Mouse (Mus musculus): ENCODE measurements at regions not wholly inside any gene's neighbourhood (a gene's known extent, or its start where the extent isn't known, plus 50 kb on each side); places are given as distances from the start of the nearest gene placed in this dataset.

DNA sequence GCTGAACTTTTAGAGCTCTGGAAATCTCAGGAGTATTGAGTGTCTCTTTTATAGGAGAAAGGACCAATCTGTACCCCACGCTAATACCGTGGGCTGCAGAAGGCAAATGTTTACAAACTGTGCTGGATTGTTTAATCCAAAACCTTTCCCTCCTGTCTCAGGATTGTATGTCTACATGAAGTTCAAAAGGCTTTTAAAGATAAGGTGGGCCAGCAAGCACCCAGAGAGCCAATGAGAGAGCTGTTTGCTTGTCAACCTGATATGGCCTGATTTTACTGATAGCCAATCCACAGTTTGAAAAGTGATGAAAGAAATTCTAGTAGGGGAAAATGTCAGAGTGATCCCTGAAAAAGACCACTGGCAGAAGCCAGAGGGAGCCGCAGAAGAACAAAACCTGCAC is 305.8 kb downstream of the Inhba start:
- TF ChIP-seq POLR2A (IDR thresholded peaks at IDR 0.05; ENCODE audit: insufficient read length, low read depth) (no peak), MAX (IDR thresholded peaks at IDR 0.05; ENCODE audit: low read depth) (no peak)
- H3K4me3 ChIP-seq, result no peak overlapping the region
- no peak overlapping the region for H3K4me2 ChIP-seq (ENCODE audit: low read depth)
- no peak overlapping the region for H3ac ChIP-seq (ENCODE audit: control insufficient read depth, insufficient read length)
- no peaks in the 10 kb centered on the region for H3K79me2 ChIP-seq (ENCODE audit: control insufficient read depth, insufficient read depth)
- H3K36me3 ChIP-seq (ENCODE audit: control insufficient read depth, insufficient read depth), result no peaks in the 10 kb centered on the region
- H3K27me3 ChIP-seq (ENCODE audit: control insufficient read depth, insufficient read depth, insufficient read length), result no peaks in the 10 kb centered on the region

DNA sequence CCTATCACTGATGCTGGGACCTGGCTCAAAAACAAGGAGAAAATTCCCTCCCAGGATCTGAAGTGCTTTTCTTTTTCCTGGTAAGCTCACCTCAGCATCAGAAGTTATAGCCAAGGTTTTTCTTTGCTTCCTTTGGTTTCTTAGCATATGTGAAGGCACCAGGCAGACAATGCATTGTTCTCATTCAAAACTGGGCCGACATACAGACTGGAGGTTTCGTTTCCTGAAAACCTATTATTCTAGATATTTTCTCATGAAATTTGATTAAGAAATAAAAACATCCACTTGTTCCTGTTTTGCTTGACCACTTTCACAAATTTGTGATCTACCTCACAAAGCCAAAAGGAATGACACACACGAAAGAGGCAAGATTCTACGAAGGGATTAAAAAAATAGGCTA is 308.7 kb downstream of the Inhba start:
- Histone ChIP-seq H3K4me2 (ENCODE audit: low read depth) (no peak overlapping the region), H3K4me3 (no peak overlapping the region), H3K36me3 (ENCODE audit: control insufficient read depth, insufficient read depth) (no peaks in the 10 kb centered on the region), H3K27me3 (ENCODE audit: control insufficient read depth, insufficient read depth, insufficient read length) (no peaks in the 10 kb centered on the region), H3ac (ENCODE audit: control insufficient read depth, insufficient read length) (no peak overlapping the region), H3K79me2 (ENCODE audit: control insufficient read depth, insufficient read depth) (no peaks in the 10 kb centered on the region)
- TF ChIP-seq TCF3 (IDR thresholded peaks at IDR 0.05; ENCODE audit: insufficient read length, low read depth) (no peak), MAX (IDR thresholded peaks at IDR 0.05; ENCODE audit: low read depth) (no peak), POLR2A (IDR thresholded peaks at IDR 0.05; ENCODE audit: insufficient read length, low read depth) (no peak), POLR2AphosphoS2 (IDR thresholded peaks at IDR 0.05; ENCODE audit: insufficient read length, low read depth) (no peak), TCF12 (IDR thresholded peaks at IDR 0.05; ENCODE audit: insufficient read depth, poor library complexity, severe bottlenecking) (no peak), CEBPB (IDR thresholded peaks at IDR 0.05; ENCODE audit: insufficient read depth, poor library complexity, severe bottlenecking) (no peak), REST (IDR thresholded peaks at IDR 0.05; ENCODE audit: insufficient read depth, insufficient read length) (no peak), SRF (IDR thresholded peaks at IDR 0.05; ENCODE audit: control insufficient read depth, insufficient read length, low read depth) (no peak), MYOD1 (IDR thresholded peaks at IDR 0.05; ENCODE audit: control insufficient read depth in 1 of 3, insufficient read length in 2 of 3, low read depth in 2 of 3) (no peak), USF1 (IDR thresholded peaks at IDR 0.05; ENCODE audit: low read depth) (no peak), E2F4 (IDR thresholded peaks at IDR 0.05; ENCODE audit: insufficient read depth) (no peak), MYOG (IDR thresholded peaks at IDR 0.05; ENCODE audit: control insufficient read depth in 1 of 3, insufficient read depth in 1 of 3, insufficient read length in 2 of 3, low read depth in 2 of 3) (no peak)

DNA sequence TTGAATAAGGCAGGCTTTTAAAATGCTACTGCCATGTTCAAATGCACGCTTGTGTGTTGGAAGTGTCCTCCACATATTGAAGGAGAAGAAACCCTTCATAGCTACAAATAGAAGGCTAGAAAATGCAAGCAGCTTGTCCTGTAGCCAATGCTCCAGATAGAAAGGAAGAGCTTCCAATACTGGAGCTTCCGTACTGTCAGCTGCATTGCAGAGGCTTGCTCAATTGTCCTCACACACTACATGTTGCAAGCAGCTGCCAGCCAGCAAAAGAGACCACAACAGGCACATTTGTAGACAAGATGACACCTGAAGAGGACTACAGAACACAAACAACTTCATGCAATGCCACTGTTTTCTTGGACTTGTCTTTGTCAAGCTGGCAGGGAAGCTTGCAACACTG is 314.0 kb downstream of the Inhba start:
- H3K79me2 ChIP-seq (ENCODE audit: control insufficient read depth, insufficient read depth), result no peaks in the 10 kb centered on the region
- H3K4me2 ChIP-seq (ENCODE audit: low read depth), result no peak overlapping the region
- H3K36me3 ChIP-seq (ENCODE audit: control insufficient read depth, insufficient read depth), result no peaks in the 10 kb centered on the region
- no peak for TF ChIP-seq TCF12 (IDR thresholded peaks at IDR 0.05; ENCODE audit: insufficient read depth, poor library complexity, severe bottlenecking)
- TF ChIP-seq USF1 (IDR thresholded peaks at IDR 0.05; ENCODE audit: low read depth), result no peak
- no peak for TF ChIP-seq TCF3 (IDR thresholded peaks at IDR 0.05; ENCODE audit: insufficient read length, low read depth)
- H3K4me3 ChIP-seq, result no peak overlapping the region
- no peak overlapping the region for H3ac ChIP-seq (ENCODE audit: control insufficient read depth, insufficient read length)
- H3K27me3 ChIP-seq (ENCODE audit: control insufficient read depth, insufficient read depth, insufficient read length), result no peaks in the 10 kb centered on the region

DNA sequence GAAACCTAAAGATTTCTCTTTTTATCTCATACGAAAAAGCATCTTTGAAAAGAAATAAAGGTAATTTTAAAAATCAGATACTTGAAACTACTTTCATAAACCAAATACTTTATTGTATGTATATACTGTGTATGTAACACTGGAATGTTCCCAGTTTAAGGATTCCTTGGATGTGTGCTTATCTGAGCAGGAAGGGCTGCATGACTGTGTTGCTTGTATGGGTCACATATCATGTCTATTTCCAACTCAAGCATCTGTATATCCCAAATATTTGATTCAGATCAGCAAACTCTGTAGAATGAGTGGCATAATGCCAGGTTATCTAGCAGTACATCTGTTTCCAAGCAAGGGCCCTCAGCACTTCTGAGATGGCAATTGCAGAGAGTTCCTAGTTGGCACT is 330.1 kb downstream of the Inhba start:
- no peak overlapping the region for H3K4me2 ChIP-seq (ENCODE audit: low read depth)
- no peaks in the 10 kb centered on the region for H3K27me3 ChIP-seq (ENCODE audit: control insufficient read depth, insufficient read depth, insufficient read length)
- no peak overlapping the region for H3K4me3 ChIP-seq
- TF ChIP-seq POLR2A (IDR thresholded peaks at IDR 0.05; ENCODE audit: insufficient read length, low read depth) (no peak), MAX (IDR thresholded peaks at IDR 0.05; ENCODE audit: low read depth) (no peak), POLR2AphosphoS2 (IDR thresholded peaks at IDR 0.05; ENCODE audit: insufficient read length, low read depth) (no peak), REST (IDR thresholded peaks at IDR 0.05; ENCODE audit: insufficient read depth, insufficient read length) (no peak), TCF3 (IDR thresholded peaks at IDR 0.05; ENCODE audit: insufficient read length, low read depth) (no peak), SRF (IDR thresholded peaks at IDR 0.05; ENCODE audit: control insufficient read depth, insufficient read length, low read depth) (no peak), MYOG (IDR thresholded peaks at IDR 0.05; ENCODE audit: control insufficient read depth in 1 of 3, insufficient read depth in 1 of 3, insufficient read length in 2 of 3, low read depth in 2 of 3) (no peak), USF1 (IDR thresholded peaks at IDR 0.05; ENCODE audit: low read depth) (no peak), TCF12 (IDR thresholded peaks at IDR 0.05; ENCODE audit: insufficient read depth, poor library complexity, severe bottlenecking) (no peak), CEBPB (IDR thresholded peaks at IDR 0.05; ENCODE audit: insufficient read depth, poor library complexity, severe bottlenecking) (no peak), E2F4 (IDR thresholded peaks at IDR 0.05; ENCODE audit: insufficient read depth) (no peak)
- H3ac ChIP-seq (ENCODE audit: control insufficient read depth, insufficient read length), result no peak overlapping the region
- no peaks in the 10 kb centered on the region for H3K79me2 ChIP-seq (ENCODE audit: control insufficient read depth, insufficient read depth)
- no peaks in the 10 kb centered on the region for H3K36me3 ChIP-seq (ENCODE audit: control insufficient read depth, insufficient read depth)

DNA sequence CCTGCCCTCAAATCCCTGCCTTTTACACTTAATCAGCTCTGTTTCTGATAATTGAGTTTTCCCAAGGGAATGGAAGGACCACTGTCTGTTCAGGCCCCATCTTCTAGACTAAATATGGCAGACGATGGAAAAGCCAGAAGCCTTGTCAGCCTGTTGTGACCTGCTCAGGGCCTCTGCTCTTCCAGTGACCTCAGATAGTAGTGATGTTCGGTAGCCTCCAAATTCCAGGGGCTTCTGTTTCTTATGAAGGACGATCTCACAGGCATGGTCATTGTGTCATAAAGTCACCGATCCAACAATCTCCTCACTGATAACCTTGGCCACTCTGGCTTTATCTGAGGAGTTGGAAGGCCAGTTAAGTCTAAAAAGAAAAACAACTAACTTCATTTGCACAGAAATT is 330.5 kb downstream of the Inhba start:
- H3K36me3 ChIP-seq (ENCODE audit: control insufficient read depth, insufficient read depth), result no peaks in the 10 kb centered on the region
- H3K4me2 ChIP-seq (ENCODE audit: low read depth), result no peak overlapping the region
- no peaks in the 10 kb centered on the region for H3K79me2 ChIP-seq (ENCODE audit: control insufficient read depth, insufficient read depth)
- H3ac ChIP-seq (ENCODE audit: control insufficient read depth, insufficient read length), result no peak overlapping the region
- no peak overlapping the region for H3K4me3 ChIP-seq
- no peaks in the 10 kb centered on the region for H3K27me3 ChIP-seq (ENCODE audit: control insufficient read depth, insufficient read depth, insufficient read length)
- TF ChIP-seq E2F4 (IDR thresholded peaks at IDR 0.05; ENCODE audit: insufficient read depth) (no peak), MYOG (IDR thresholded peaks at IDR 0.05; ENCODE audit: control insufficient read depth in 1 of 3, insufficient read depth in 1 of 3, insufficient read length in 2 of 3, low read depth in 2 of 3) (no peak), TCF12 (IDR thresholded peaks at IDR 0.05; ENCODE audit: insufficient read depth, poor library complexity, severe bottlenecking) (no peak), POLR2A (IDR thresholded peaks at IDR 0.05; ENCODE audit: insufficient read length, low read depth) (no peak), REST (IDR thresholded peaks at IDR 0.05; ENCODE audit: insufficient read depth, insufficient read length) (no peak), CEBPB (IDR thresholded peaks at IDR 0.05; ENCODE audit: insufficient read depth, poor library complexity, severe bottlenecking) (no peak), MYOD1 (IDR thresholded peaks at IDR 0.05; ENCODE audit: control insufficient read depth in 1 of 3, insufficient read length in 2 of 3, low read depth in 2 of 3) (no peak), USF1 (IDR thresholded peaks at IDR 0.05; ENCODE audit: low read depth) (no peak), SRF (IDR thresholded peaks at IDR 0.05; ENCODE audit: control insufficient read depth, insufficient read length, low read depth) (no peak), MAX (IDR thresholded peaks at IDR 0.05; ENCODE audit: low read depth) (no peak), TCF3 (IDR thresholded peaks at IDR 0.05; ENCODE audit: insufficient read length, low read depth) (no peak), POLR2AphosphoS2 (IDR thresholded peaks at IDR 0.05; ENCODE audit: insufficient read length, low read depth) (no peak)
